Mouse (Mus musculus) frontal cortex, postnatal 10 days (tissue): Measurements from ENCODE around the gene Supt20.
"Not testable (repeated sequence)": the region's sequence is repeated elsewhere in the genome, so short reads cannot be mapped to it uniquely, and the experiment has no call there.

ENCODE experiments used
- DNase-seq, 2 experiments: peaks; one replicate each; pipeline ENCODE4 v3.0.0; 2022; ENCODE audit warnings: low spot score in 2 of 2, mixed read lengths in 1 of 2

The Supt20 gene

GRCm38 (mm10) chr3:54704106-54704505 lies 11.5 kb downstream of the Supt20 start:
- not testable (repeated sequence) for DNase-seq

GRCm38 (mm10) chr3:54708972-54709371 lies 16.4 kb downstream of the Supt20 start:
- no peak for DNase-seq

DNA sequence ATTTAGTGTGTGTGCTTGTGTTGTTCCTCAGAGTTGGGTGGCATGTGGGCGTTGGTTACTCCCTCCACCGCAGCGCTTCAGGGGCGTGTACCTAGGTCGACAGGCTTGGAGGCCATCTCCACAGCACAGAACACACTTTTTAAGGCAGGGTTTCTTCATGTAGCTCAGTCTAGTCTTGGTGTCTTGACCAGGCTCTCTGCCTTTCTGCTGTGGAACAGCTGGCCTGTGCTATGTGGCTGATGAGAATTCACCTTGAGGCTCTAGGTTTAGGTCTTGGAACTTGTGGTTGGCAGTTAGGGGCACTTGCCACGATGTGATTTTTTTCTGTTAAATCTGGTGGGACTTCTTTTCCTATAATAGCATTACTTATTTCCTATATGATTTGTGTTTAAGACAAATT lies 21.6 kb downstream of the Supt20 start, which contains the start of gene Gm21958:
Gene Gm21958, minus strand, starts transcription at position 101 of the 400 bp plus-strand sequence.
- no peak for DNase-seq

DNA sequence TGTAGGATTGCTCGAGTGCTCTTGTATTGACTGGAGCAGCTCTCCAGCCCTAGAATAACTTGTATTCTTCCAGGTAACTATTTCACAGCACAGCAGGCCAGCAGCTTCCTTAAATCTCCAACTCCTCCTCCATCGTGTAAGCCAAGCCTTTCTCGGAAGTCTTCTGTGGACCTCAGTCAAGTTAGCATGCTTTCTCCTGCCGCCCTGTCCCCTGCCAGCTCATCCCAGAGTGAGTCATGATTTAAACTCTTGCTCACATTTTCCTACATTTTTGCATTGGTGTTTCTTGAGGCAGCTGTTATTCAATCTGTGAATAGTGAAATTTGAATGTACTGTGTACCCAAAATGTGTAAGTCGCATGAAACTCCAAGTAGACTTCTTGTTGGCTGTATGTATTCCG lies 22.9 kb downstream of the Supt20 start:
- no peak for DNase-seq

DNA sequence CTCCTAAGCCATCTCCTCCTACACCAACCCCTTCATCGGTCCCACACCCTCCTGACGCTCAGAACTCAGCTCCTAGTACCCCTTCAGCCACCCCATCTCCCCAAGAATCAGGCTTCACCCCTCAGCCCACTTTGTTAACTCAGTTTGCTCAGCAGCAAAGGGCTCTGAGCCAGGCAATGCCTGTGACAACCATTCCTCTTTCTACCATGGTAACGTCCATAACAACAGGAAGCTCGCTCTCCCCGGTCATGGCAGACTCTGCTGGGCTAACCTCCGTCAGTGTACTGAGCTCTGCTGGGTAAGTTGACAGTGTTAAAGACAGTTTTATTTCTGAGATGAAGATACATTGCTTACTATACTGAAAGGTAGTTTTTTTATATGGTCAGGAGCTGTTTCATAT lies 24.7 kb downstream of the Supt20 start:
- DNase-seq = no peak

DNA sequence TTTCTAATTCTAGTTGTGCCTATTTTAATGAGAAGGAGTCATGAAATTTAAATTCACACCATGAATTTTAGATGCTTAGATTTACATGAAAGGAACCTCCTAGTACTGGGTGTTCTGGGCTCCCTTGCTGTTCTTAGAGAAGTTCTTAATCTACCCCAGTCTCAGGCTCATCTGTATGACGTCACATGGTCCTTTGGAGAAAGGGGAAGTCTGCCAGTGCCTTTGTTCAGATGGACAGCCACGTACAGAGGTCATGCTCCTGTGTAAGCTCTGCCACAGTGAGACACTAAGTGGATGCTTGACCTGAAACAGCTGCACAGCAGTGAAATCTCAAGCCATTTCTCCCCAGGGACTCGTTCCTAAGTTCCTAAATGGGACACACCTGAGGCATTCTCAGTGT lies 26.3 kb downstream of the Supt20 start:
- DNase-seq = no peak

- no peak for DNase-seq
These were observed 31.3 kb downstream of the Supt20 start for GRCm38 (mm10) chr3:54723741-54724500.

DNA sequence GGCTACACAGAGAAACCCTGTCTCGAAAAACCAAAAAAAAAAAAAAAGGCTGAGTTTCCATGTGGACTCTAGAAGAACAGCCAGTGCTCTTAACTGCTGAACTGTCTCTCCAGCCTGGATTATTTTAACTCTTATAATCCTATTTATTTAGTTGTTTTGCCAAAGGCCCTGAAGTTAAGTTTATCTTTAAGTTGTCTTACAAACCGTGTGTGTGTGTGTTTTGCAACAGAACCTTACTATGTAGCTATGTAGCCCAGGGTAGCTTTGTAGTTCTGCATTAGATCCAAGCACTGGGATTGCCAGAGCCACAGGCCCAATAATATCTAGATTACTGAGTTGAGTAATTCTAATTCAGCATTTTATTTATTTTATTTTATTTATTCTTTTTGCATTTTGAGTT lies 32.7 kb downstream of the Supt20 start:
- no peak for DNase-seq

DNA sequence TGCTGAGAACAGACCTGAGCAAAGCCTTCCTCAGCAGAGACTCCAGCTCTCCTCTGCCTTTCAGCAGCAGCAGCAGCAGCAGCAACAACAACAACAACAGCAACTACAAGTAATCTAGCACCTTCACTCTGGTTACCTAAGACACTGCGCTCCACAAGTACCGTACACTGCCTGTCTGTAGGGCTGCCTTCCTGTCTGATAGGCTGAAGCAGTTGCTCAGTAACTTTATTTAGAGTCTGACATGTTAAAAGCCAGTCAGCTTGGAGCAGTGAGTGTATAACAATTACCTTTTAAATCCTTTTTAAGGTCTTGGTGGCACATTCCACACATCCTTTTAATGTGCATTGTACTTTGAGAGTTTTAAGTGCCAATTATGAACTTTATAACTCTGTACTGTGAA lies 35.0 kb downstream of the Supt20 start:
- DNase-seq = no peak

GRCm38 (mm10) chr3:54728100-54728499 lies 35.5 kb downstream of the Supt20 start:
- DNase-seq = no peak

- DNase-seq = no peak
These were observed 39.1 kb downstream of the Supt20 start for GRCm38 (mm10) chr3:54731626-54732150.

GRCm38 (mm10) chr3:54732371-54732770 lies 39.8 kb downstream of the Supt20 start:
- DNase-seq = no peak

- peak; percentile 57 to 90 for DNase-seq
These were observed 42.0 kb downstream of the Supt20 start for GRCm38 (mm10) chr3:54734411-54735246.

DNA sequence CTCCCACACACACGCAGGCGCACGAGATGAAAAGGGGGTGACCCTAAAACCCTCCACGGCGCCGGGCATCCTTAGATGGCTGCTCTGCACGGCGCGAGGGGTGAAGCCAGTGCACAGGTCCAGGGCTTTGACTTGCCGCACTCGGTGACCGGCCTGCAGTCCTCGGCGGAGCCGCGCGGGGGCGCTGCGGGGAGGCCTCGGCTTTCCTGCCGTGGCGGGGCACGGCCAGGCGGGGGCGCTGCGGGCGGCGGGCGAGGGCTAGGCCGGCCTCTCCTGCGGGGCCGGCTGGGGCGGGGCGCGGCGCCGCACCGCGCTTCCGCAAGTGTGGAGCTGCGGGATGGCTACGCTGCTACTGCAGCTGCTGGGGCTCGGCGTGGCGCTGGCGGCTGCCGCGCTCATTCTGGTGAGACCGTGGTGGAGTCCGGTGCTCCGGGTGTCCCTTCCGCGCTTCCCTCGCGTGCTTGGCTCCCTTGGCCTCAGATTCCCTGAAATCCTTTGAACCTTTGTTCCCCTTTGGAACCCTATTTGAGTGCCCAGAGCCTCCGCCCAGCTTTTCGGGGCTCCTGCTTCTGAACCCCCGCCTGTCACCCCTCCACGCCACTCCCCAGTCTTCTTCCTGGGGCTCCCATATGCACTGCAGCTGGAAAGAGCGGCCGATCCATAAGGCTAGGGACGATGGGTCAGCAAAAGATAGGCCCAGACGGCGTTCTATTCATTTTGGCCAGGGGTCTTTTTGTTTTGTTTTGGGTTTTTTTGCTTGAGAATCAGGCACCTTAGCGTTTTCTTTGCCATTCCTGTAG lies 42.8 kb downstream of the Supt20 start, which contains the start of the genes Exosc8 and Alg5:
Gene Exosc8, minus strand, starts transcription at position 147 of the 800 bp plus-strand sequence.
Gene Alg5, plus strand, starts transcription at position 293 of the 800 bp plus-strand sequence.
- DNase-seq = peak; percentile 79 to 91

DNA sequence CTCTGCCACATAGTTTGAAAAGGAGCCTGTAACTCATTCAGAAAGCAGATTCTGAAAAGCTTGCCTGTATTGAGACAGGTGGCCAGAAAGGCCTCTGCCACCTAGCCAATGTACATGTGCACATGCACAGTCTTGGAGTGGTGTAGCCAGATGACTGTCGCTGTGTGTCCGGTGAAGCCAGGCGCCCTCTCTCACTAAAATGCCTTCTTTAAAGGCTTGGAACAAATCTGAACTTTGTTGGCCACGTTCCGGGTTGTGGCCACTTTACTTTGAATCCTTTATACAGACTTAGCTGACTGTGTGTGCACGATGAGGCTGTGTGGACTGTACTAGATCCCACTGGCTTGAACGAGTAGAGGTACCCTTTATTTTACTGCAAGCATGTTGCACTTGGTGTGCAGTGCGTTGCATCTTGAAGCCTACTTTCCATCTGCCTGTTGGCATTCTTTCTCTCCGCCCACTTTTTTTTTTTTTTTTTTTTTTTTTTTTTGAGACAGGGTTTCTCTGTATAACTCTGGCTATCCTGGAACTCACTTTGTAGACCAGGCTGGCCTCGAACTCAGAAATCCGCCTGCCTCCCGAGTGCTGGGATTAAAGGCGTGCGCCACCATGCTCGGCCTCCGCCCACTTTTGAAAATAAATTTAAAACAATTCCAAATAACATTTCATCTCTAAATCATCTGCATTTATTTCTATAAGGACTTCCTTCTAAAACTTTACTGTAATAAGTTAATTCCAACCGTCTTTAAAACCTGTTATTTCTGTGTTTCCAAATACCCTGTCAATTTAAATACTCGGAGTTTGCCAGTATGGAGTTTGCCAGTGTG lies 43.7 kb downstream of the Supt20 start:
- DNase-seq = no peak

GRCm38 (mm10) chr3:54737317-54737716 lies 44.7 kb downstream of the Supt20 start:
- DNase-seq = no peak

DNA sequence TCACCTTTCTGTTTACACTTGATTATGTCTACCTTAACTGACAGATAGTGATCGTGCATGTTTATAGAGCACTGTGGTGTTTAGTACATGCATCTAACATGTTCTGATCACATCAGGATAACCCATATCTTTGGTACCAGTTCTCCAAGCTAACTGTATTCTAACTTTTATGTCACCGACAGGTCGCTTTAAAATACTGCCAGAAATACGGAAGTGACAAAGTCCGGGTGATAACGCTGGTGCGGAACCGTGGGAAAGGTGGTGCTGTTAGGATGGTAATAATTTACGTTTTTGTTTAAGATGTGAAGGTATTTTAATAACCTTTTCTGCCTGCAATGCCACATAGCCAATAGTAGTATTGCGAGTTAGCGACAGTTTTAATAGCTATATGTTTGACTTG lies 49.4 kb downstream of the Supt20 start:
- DNase-seq = no peak

- DNase-seq = no peak
These were observed 53.2 kb downstream of the Supt20 start for GRCm38 (mm10) chr3:54745799-54746198.

DNA sequence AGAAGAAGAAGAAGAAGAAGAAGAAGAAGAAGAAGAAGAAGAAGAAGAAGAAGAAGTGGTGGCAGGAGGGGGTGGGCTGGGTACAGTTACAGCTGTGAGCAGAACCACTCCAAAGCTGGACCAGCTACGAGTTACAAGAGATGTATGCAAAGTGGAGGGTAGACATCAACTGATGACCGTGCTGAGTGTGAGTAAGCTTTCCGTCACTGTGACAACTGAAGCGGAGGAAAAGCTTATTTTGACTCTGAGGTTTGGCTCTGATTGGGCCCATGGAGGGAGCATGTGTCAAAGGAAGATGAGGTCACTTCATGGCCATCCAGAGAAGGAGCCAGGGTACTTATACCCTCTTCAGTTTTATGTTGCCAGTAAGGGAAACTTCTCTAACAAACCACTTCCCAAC lies 60.8 kb downstream of the Supt20 start:
- no peak for DNase-seq

DNA sequence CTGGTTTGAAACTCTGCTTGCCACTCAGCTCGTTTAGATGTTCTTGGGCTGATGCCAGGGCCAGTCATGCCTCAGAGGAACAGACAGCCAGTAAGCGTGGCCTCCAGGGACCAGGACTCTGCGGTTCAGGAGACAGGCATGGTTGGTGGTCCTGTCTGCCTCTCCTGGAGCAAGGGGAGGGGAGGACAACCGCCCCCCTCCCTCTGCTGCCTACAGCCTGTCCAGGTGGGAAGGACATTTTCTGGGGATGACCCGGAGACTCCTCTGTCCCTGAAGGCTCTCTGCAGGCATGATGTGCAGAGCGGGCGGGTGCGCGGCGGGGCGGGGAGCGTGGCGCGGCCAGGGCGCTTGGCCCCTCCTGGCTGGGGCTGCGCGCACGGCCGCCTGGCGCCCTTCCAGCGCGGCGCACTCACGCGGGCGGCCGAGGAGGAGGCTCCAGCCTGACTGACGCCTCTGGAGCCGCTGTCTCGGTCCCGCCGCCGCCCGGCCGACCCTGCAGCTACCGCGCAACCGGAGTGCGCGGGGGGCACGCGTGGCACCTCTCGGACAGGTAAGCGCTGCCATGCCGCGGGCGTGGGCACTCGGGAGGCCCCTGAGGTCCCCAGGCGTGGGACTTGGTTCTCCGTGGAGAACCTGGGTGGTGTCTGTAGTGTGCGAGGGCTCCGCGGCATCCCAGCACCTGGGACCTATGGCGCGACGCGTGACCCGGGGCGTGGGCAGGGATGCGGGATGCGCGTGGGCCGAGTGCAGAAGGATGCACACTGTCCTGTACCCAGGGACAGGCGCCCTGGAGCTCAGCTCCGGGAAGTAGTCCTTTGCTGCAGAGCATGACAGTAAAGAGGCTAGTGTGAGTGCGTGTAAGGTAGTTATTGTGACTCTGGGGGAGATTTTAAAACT lies 62.8 kb downstream of the Supt20 start, which contains the start of gene Smad9:
Gene Smad9, plus strand, starts transcription at position 438 of the 897 bp plus-strand sequence.
- DNase-seq = peak; percentile 33 to 42
